Mouse (Mus musculus) G1E (cell line): ENCODE data around the gene Sox4. TPM values are rescaled to one million over a fixed set of nuclear protein-coding genes. Genes with fewer than 3 reads are reported as not detected.

Experiments used
- ATAC-seq: 2 replicates; pipeline ENCODE4 v1.8.0; 2016; ENCODE audit warnings: mild to moderate bottlenecking; ENCODE audit not compliant: insufficient number of reproducible peaks, poor library complexity, low FRiP score, severe bottlenecking; ENCODE audit errors: extremely low read depth
- DNase-seq: peaks from one replicate; pipeline ENCODE4 v3.0.0; 2012; ENCODE audit warnings: low spot score
- H3K27me3 ChIP-seq: 2 replicates; pipeline ENCODE4 v1.6.1; 2012; ENCODE audit warnings: mild to moderate bottlenecking, low read length, inconsistent platforms; ENCODE audit not compliant: insufficient read depth
- H3K36me3 ChIP-seq: replicated peaks from 2 replicates; pipeline ENCODE3; 2012; ENCODE audit warnings: mild to moderate bottlenecking, inconsistent platforms
- H3K4me1 ChIP-seq: 2 replicates; pipeline ENCODE4 v1.6.1; 2012; ENCODE audit warnings: low read depth, low read length, inconsistent platforms, mixed read lengths; ENCODE audit not compliant: insufficient read depth
- H3K4me3 ChIP-seq: 2 replicates; pipeline ENCODE4 v1.5.1; 2012; ENCODE audit warnings: low read depth, mild to moderate bottlenecking, inconsistent platforms, low read length, moderate library complexity, mixed read lengths
- H3K9me3 ChIP-seq: replicated peaks from 2 replicates; pipeline ENCODE4 v1.6.1; 2012; ENCODE audit warnings: inconsistent platforms
- CTCF ChIP-seq: IDR thresholded peaks from 2 replicates; pipeline ENCODE4 v1.5.1; 2012; ENCODE audit warnings: low read depth, low read length, inconsistent platforms, mixed read lengths
- GATA1 ChIP-seq: IDR thresholded peaks from 2 replicates; pipeline ENCODE4 v1.6.1; 2012; ENCODE audit warnings: borderline replicate concordance, low read length, inconsistent platforms, mixed read lengths
- GATA2 ChIP-seq: IDR thresholded peaks from 2 replicates; pipeline ENCODE4 v1.6.1; 2012; ENCODE audit warnings: low read depth, low read length, inconsistent platforms, borderline replicate concordance
- POLR2AphosphoS5 ChIP-seq: IDR thresholded peaks from 2 replicates; pipeline ENCODE4 v1.6.1; 2012; ENCODE audit warnings: low read depth, low read length, inconsistent platforms; ENCODE audit not compliant: insufficient replicate concordance
- TAL1 ChIP-seq: conservative IDR thresholded peaks from 2 replicates; pipeline ENCODE4 v1.6.1; 2012; ENCODE audit warnings: low read depth, low read length, inconsistent platforms, mixed read lengths
- polyA plus RNA-seq: library from polyadenylated mRNA; stranded (reverse); fragments of >175 nt; gene quantifications from 2 replicates; pipeline ENCODE4 v1.2.3, GENCODE M21; 2012
- total RNA-seq, 2 experiments: library from RNA; stranded (forward) in 1 of 2; stranded (reverse) in 1 of 2; fragments of 200-1000 nt in 1 of 2; fragments of >200 nt in 1 of 2; fragmentation: Nextera tagmentation in 1 of 2; gene quantifications; 2 replicates each; pipeline ENCODE4 v1.2.3; 2014 to 2017

The Sox4 gene
- not detected in 2 replicates for total RNA-seq (2014; fragmentation: Nextera tagmentation)
- under 0.01 and 0.06 TPM in 2 replicates for total RNA-seq (2017)
- 0.02 TPM in 2 replicates for polyA plus RNA-seq

DNA sequence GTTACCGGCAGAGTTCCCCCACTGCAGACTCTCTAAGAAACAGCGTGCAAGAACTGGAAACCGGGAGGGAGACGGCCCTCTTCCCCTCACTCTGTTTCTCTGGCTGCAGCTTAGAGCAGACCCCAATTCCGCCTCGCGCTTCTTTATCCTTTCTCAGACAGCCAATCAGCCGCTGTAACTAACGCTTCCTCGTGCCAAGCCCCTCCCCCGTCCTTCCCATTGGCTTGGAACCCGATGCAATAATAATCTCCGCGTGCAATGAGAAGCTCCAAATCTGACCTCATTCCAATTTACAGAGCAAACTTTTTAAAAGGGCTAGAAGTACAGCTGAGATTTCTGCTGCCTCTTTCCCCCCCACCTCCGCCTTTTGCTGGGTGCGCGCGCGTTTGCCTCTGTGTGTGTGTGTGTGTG is at the start of gene Sox4:
Sox4 (minus strand) TSS at position 133 of the 411 bp plus-strand sequence.
- Histone ChIP-seq H3K4me3 (peak within 1 kb of the TSS; percentile 23; the same call in 1 of the 2 replicates), H3K36me3 (no peaks in the 10 kb centered on the region), H3K27me3 (no peaks in the 10 kb centered on the region; the same call in 1 of the 2 replicates), H3K9me3 (peaks cover 27% of the 10 kb centered on the region), H3K4me1 (no peaks in the 10 kb centered on the region; the same call in 1 of the 2 replicates)
- ATAC-seq (no peak), DNase-seq (no peak)
- TF ChIP-seq CTCF, result no peak
- TF ChIP-seq GATA2, result no peak
- no peak for TF ChIP-seq GATA1
- no peak for TF ChIP-seq POLR2AphosphoS5
- no peak for TF ChIP-seq TAL1

DNA sequence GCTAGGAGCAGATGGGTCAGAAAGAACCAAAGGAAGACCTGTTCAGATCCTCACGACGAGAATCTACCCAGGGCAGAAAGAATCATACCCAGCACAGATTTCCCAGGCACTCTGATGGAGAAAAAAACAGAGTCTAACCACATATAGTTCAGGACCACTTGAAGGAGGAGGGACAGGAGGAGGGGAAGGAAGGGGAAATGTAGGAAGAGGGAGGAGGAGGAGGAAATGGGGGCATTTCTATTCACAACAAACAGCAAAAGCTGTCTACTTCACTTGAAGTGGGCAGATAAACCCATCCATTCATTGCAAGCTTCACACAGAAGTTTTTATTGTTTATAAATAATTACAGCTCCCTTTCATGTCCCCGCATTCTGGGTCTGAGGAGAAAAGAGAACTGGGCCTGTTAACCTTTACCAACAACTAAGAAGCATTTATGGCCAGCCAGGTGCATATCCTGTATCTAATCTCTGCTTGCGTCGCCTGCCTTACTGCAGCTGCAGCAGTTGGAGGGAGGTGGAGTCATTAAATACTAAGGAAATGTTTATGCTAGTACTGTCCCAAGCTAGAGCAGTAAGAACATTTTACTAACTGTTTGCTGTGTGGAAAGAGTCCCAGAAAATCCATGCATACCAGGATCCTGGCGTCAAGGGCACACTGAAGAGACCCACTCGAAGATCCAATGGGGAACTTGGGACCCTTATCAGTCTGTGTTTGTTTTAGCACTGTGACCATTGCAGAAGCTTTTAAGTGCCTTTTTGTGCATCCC is 38.6 kb upstream of the Sox4 start:
- no peak for DNase-seq

DNA sequence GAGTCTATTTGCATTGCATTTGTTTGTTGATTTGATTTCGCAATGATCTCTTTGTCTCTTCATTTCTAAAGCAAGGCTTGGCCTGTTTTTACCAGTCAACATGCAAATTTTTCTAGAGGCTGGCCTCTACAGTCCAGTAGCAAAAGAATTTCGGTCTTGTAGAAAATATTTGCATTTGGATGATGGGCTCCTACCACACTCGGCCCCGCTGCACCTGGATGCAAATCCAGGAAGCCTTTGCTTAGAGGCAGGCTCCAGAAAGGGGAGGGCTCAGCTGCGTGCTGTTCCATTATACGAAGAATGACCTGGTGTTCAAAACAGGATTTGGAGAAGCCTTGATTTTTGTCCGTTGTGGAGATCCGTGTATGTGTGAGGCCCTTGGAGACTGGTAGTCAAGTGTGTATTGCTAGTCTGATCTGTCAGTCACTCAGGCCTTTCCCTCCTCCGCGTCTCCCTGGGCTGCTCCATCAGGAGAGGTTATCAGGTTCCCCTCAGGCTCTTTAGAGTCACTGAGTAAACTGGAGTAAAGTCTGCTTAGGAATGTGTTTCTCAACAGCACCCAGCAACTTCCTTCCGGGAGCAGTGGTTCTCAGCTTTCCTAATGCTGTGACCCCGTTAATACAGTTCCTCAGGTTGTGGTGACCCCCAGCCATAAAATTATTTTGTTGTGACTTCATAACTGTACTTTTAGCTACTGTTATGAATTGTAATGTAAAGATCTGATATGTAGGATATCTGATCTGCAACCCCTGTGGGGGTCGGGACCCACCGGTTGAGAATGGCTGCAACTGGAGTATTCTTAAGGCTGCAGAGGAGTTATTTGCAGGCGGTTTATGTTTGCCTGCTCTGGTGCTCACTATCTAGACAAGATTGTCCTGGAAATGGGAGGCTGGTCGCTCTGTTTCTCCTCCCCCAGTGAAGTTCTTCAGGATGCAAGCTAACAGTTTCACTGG is 35.5 kb upstream of the Sox4 start:
- Histone ChIP-seq H3K4me3 (no peak overlapping the region), H3K27me3 (peaks cover 13% of the 10 kb centered on the region), H3K9me3 (no peaks in the 10 kb centered on the region), H3K36me3 (no peaks in the 10 kb centered on the region), H3K4me1 (no peaks in the 10 kb centered on the region)
- DNase-seq (no peak), ATAC-seq (no peak)
- TF ChIP-seq CTCF, result no peak
- no peak for TF ChIP-seq POLR2AphosphoS5
- TF ChIP-seq GATA2, result no peak
- TF ChIP-seq TAL1, result no peak
- TF ChIP-seq GATA1, result no peak

More for the DNA sequence above, 38.6 kb upstream of the Sox4 start:
- Histone ChIP-seq H3K9me3 (no peaks in the 10 kb centered on the region), H3K36me3 (no peaks in the 10 kb centered on the region), H3K27me3 (peaks cover 13% of the 10 kb centered on the region), H3K4me1 (no peaks in the 10 kb centered on the region), H3K4me3 (no peak overlapping the region)
- no peak for TF ChIP-seq POLR2AphosphoS5
- TF ChIP-seq GATA1, result no peak
- TF ChIP-seq CTCF, result no peak
- no peak for TF ChIP-seq TAL1
- no peak for TF ChIP-seq GATA2
- ATAC-seq, result no peak

DNA sequence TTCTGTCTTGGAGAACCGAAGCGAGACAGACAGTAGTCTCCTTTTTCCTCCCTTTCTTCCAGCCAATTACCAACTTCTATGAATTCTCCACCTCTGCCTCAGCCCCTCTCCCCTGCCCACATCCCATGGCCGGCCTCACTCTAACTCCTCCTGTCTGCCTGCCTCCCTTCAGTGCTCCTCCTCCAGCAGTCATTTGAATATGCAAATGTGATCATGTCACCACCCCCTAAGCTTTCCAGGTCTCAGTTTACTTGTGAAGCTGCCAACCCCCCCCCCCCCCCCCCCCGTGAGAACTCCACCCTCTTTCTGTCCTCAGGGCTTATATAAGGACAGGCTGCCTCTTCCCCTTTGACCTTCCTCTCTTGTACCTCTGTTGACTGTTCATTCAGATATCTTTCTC is 27.2 kb upstream of the Sox4 start:
- no peak for DNase-seq
- Histone ChIP-seq H3K4me1 (no peaks in the 10 kb centered on the region), H3K36me3 (no peaks in the 10 kb centered on the region), H3K9me3 (no peaks in the 10 kb centered on the region), H3K4me3 (no peak overlapping the region), H3K27me3 (no peaks in the 10 kb centered on the region)
- no peak for TF ChIP-seq POLR2AphosphoS5
- no peak for TF ChIP-seq TAL1
- no peak for TF ChIP-seq GATA2
- no peak for TF ChIP-seq GATA1
- no peak for ATAC-seq

DNA sequence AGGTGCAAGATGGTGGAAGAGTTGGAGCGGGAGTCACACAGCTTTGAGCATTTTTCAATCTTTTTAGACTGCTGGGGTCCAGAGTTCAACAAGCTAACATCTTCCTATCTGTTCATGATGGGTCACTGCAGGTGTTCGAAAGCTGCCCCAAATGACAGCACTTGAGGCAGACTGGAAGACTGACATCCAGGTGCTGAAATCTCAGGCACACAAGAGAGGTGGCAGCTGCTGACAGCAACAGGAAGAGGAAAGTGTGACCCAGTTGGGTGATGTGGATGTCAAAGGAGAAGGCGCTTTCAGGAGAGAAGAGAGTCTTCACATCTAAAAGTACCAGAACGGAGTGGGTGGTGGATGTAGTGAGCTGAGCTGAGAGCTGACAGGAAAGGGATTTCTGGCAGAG is 21.5 kb upstream of the Sox4 start:
- Histone ChIP-seq H3K36me3 (no peaks in the 10 kb centered on the region), H3K4me1 (no peaks in the 10 kb centered on the region), H3K4me3 (no peak overlapping the region), H3K9me3 (no peaks in the 10 kb centered on the region), H3K27me3 (no peaks in the 10 kb centered on the region; the same call in 1 of the 2 replicates)
- DNase-seq, result no peak
- TF ChIP-seq TAL1 (no peak), POLR2AphosphoS5 (no peak), GATA1 (no peak), CTCF (no peak), GATA2 (no peak)
- no peak for ATAC-seq
